Mouse (Mus musculus) megakaryocyte, adult 5-6 weeks (primary cell): Measurements from ENCODE around the gene Cfap100. TPM values are rescaled to one million over a fixed set of nuclear protein-coding genes. Genes with fewer than 3 reads are reported as not detected.

ENCODE experiments used
- ATAC-seq: 2 replicates; pipeline ENCODE4 v1.8.0; 2016; ENCODE audit warnings: mild to moderate bottlenecking, inconsistent platforms; ENCODE audit not compliant: poor library complexity, severe bottlenecking
- total RNA-seq, 2 experiments: library from RNA; stranded (forward) in 1 of 2; stranded (reverse) in 1 of 2; fragments of 153-499, 151-499 nt in 1 of 2; fragments of 221-1000, 200-1000 nt in 1 of 2; gene quantifications; 2 replicates each; pipeline versions ENCODE4 v1.2.3 to v1.2.4; 2015 to 2017

Cfap100 gene
- total RNA-seq, 2 experiments from 2014 or later, result not detected

- no peak for ATAC-seq
These were observed 32.6 kb upstream of the Cfap100 start for GRCm38 (mm10) chr6:90461181-90461580.

GRCm38 (mm10) chr6:90457421-90457820 is 28.8 kb upstream of the Cfap100 start:
- no peak for ATAC-seq

DNA sequence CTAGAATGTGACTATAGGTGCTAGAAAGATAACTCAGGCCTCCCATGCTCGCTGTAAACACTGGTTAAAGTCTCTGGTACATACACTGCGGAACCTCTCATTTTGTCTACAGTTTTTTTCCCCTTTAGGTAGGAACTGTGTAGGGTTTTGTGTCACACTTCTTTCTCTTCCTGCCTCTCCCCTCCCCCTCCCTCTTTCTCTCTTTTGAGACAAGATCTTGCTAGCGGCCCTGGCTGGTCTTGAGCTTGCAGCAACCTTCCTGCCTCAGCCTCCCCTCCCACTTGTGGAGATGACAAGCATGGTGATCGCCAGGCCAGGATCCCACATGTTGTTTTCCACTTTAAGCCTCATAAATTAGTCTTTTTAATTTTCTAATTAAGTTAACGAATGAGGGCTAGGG is 25.2 kb upstream of the Cfap100 start:
- ATAC-seq, result no peak

DNA sequence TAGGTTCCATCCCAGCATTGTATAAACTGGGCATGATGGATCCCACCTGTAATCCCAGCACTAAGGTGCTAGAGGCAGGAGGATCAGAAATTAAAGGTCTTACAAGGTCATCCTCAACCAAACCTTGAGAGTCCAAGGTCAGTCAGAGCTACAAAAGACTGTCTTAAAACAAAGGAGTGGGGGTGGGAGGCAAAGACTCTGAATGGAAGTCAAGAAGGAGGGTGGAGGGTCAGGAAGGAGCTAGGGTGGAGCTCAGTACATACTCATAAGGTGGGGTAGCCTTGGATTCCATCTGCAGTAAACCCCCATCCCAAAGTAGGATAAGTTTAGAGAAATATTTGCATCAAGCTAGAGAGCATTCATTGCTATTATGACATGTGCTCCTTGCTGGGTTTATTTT is 24.0 kb upstream of the Cfap100 start:
- ATAC-seq, result no peak

- no peak for ATAC-seq
These were observed 22.9 kb upstream of the Cfap100 start for GRCm38 (mm10) chr6:90451512-90451911.

DNA sequence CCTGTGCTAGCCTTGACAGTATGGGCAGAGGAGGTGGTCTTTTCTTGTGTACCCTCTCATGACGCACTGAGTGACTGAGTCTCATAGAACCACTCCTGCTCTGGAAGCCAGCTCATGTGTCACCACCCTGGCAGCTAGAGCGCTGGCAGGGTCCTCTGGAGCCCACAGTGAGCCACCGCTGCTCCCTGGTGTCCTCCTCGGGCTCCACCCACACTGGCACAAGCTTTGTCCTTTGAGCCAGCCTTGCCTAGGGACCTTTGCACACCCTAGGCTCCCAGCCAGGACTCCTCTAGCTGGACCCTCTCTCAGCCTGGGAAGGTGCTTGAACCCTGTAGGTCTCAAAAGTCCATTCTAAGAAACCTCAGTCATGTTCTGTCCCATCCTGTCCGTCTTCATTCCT is 22.1 kb upstream of the Cfap100 start:
- ATAC-seq, result no peak

DNA sequence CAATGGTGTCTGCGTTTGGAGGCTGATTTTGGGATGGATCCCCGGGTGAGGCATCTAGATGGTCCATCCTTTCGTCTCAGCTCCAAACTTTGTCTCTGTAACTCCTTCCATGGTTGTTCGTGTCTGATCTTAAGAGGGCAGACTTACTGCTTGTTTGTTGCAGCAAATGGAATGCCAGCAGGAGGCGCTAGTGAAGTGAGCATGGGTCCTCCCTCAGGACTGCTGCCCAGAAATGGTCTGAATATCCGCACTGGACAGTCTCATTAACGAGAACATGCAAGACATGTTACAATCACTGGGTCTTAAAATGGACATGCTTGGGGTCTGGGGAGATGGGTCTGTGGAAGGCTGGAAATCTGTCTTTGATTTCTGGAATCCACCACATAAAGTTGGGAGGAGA is 21.6 kb upstream of the Cfap100 start:
- no peak for ATAC-seq

DNA sequence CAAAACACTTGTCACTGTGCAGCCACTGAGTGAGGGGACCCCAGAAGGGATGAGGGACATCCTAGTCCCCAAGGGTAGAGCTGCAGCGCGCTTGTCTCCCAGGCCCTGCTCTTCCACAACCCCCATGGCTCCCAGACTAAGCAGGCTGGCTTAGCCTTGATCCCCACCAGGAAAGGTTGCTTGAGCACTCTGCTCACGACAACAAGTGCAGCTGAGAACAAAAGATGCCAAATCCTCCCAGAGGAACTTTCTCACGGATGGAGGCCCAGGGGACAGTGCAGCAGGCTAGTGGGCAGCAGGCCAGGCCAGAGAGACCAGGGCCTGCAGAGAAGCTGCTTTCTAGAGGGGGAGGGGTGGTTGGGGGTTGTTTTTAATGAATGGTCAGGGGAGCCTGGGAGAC is 18.3 kb upstream of the Cfap100 start:
- no peak for ATAC-seq

- ATAC-seq, result no peak
These were observed 8.4 kb upstream of the Cfap100 start for GRCm38 (mm10) chr6:90437041-90437440.

- no peak for ATAC-seq
These were observed 7.8 kb upstream of the Cfap100 start for GRCm38 (mm10) chr6:90436192-90436907.

DNA sequence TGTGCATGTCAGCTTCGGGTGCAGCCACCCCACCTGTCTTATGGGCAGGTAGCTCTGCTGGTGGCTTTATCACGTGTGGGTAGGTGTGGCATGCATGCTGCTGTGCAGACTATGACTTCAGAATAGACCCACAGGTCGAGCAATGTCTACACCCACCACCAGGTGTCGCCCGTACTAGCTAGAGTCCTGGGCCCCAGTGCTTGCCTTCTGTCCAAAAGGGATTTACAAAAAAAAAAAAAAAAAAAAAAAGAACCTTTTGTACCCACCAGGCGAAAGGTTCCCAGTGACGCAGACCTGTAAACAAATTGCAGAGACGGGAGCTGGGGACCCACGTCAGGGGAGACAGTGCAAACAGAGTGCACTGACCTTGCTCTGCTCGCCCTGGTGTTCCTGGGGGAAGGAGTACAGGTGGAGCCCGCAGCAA is 6.6 kb upstream of the Cfap100 start:
- peak; percentile 66 for ATAC-seq

- ATAC-seq, result no peak
These were observed 6.1 kb upstream of the Cfap100 start for GRCm38 (mm10) chr6:90434687-90435086.

DNA sequence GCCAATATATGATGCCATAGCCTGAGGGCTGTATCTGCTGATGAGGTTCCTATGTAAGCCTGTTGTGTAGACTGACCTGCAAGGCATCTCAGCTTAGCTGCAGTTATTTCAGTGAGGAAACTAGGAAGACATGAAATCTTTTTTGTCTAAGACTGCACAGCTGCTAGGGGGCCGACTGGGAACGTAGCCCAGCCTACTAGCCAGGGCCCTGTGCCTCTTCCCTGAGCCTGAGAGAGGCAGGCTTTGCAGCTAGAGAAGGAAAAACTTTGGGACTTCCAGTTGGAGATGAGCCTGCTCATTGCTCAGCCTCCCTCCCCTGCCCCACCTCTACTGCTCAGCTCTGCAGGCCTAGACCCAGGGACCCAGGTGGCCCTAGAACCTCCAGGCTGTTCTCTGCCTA is 2.9 kb upstream of the Cfap100 start:
- ATAC-seq, result no peak

DNA sequence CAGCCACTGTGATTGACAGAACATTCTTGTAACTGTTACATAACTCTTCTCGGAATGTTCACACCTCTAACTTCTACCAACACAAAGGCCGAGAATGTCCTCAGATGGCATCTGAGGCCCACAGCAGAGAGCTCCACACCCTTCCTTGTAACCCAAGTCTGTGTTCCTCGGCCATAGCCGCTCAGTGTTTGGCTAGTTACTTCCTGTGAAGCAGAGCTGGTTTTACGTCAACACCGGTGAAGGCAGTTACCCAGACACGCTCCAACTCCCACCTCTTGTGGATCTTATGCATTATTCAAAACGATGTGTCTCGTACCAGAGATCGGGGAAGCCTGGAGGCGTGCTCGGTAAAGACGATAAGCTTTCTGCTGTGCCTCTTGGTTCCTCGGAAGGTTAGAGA is 1.3 kb upstream of the Cfap100 start:
- no peak for ATAC-seq

DNA sequence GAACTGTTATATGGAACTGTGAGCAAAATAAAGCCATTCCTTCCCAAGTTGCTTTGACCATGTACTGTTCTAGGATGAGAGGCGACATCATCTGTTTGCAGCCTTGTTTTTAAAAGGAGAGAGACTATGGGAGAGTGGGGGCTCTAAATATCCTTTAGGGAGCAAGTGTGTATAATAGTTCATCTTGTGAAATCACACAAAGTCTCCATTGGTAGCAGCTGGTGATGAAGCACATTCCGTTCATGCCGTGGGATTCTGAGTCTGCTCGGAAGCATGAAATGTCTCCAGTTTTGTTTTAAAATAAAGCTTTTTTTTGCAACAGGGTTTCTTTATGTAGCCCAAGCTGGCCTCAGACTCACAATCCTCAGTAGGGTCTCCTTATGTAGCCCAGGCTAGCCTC is 2.6 kb downstream of the Cfap100 start:
- ATAC-seq, result no peak

GRCm38 (mm10) chr6:90425361-90425760 is 3.2 kb downstream of the Cfap100 start:
- ATAC-seq, result no peak

GRCm38 (mm10) chr6:90422565-90422964 is 6.0 kb downstream of the Cfap100 start:
- ATAC-seq, result peak; percentile 97

GRCm38 (mm10) chr6:90411926-90412325 is 16.7 kb downstream of the Cfap100 start:
- ATAC-seq, result no peak

DNA sequence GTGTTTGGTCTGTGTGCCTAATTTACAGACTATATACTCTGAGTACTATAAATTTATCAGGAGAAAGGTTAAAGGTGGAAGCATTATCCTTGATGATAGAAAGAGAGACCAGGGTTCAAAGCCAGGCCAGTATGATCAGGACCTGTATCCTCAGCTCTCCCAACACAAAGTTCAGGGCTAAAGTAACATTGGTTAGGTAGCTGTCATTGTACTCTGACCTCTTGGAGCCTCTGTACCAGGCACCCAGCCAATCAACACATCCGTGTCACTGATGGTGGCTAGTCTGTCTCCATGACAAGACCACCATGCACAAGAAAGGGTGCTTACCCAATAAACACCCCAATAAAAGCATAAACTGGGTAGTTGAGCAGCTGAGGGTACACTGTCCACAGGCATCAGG is 17.6 kb downstream of the Cfap100 start:
- no peak for ATAC-seq

GRCm38 (mm10) chr6:90408632-90409031 is 20.0 kb downstream of the Cfap100 start:
- ATAC-seq, result no peak

- ATAC-seq, result no peak
These were observed 31.3 kb downstream of the Cfap100 start for GRCm38 (mm10) chr6:90397291-90397690.

DNA sequence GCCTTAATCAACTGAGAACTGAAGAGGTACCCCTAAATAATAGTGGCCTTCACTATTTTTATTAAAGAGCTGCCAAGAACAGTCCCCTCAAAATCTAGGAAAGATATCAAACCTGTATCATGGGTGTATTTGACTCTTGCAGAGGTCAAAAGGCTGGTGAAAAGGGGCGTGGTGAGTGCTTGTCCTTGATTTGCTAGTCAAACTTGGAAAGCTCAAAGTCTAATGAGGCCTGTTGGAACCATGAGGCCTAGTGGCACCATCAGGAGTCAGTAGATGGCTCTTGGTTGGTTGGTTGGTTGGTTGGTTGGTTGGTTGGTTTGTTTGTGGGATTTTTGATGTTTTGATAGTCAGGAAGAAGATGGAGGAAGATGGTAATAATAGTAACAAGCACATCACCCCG is 32.8 kb downstream of the Cfap100 start:
- ATAC-seq, result no peak

DNA sequence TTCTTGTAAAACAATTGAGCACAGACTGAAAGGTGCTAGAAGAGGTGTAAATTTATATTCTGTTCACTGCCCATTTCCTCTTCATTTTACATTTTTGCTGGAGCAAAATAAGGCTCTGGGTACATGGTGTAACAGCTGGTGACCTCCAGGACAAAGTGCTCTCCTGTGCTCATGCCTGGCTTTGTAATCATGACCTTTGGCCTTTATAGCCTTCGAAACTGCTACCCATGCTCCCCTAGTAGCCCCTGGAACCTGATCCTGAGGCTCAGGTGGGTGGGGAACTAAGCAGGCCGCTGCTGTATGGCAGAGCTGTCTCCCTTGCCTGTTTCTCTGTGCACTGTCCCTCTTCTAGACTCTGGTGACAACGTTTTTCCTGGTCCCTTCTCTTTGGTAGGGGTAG is 34.6 kb downstream of the Cfap100 start:
- ATAC-seq, result no peak
